Mouse (Mus musculus) thymus, postnatal 4 days (tissue): ENCODE data around the gene Prkaa2.
A peak's percentile ranks its signal among the peaks of the same experiment; 100 is the strongest.

ENCODE experiments used
- DNase-seq: peaks from one replicate; pipeline ENCODE4 v3.0.0; 2021

The Prkaa2 gene

DNA sequence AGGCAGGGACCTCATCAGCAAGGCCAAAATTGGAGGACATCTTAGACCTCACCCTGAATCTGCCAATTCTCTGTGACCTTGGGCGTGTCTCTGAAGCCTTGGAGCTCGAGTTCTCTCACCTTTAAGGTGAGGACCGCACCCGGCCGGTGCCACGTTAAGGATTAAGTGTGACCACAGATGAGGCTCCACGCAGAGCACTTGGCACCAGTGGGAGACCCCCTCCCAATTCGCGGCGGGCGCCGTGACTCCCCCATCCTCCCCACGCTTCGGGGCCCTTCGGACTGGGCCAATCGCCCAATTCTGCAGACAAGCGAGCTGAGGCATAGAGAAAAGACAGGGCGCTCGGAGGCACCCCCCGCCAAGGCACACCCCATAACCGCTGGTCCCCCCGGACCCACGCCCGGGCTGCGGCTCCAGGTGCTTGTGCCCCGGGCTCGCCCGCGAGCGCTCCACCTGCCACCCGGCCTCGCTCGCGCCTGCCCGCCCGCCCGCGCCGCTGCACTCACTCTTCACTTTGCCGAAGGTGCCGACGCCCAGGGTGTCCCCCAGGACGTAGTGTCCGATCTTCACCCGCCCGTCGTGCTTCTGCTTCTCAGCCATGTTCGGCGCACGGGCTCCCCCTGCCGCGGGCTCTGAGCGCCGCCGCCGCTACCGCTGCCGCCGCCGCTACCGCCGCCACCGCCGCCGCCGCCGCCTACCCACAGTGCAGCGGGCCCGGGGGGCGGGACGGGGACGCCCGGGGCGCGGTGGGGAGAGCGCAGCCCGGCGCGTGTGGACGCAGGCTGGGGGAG lies at the start of gene Prkaa2:
Prkaa2 (minus strand) TSS at position 692 of the 791 bp plus-strand sequence.
- peak; percentile 82 for DNase-seq

DNA sequence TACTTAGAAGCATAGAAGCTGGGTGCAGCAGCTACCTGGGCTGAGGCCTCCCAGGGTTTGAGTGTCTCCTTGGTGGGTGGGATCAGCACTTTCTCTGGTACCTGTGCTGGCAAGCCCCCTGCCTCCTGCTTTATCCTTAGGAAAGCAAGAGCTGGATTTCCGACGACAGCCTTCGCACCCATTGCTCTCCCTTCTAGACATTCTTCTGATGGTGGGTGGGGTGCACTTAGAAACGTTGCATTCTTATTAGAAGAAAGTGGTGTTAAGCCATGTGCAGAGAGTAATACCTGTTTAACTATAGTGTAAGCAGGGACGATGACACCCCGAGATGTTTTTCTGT lies 49.8 kb upstream of the Prkaa2 start:
- DNase-seq, result no peak

DNA sequence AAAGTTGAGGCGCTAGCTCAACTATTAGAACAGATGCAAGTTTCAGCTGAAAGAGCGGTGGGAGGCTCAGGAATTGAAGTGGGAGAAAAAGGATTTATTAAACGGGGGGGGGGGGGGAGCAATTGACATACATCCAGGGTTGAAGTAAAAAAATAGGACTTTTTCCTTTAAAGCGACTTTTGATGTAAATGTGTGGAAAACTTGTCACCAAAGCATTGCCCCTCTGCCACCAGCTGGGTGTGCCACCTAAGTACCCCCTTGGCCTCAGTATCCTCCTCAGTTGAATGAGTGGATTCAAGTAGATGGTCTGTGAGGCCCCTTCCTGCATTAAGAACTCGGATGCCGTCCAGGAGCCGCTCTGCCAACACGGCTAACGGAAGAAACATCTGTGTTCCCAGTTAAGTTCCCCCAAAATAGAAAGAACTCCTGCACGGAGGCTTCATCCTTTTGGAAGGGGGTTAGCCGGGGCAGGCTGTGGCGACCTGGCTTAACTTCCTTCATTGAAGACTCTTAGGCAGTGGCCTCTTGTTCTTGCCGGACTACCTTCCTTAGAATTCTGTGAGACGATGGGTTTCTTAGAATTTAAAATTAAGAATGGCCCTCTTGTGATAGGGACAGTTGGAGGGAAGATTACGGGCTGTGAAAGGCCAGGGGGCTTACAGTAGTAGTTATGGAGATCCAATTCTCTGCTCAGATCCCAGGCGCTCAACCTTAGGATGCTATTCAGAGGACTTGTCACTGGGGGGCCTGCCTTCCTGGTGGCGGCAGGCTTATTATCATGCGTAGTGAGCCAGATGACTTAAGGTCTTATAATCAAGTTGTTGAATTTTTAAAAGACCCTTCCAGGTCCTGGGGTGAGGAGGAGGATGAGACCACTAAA lies 49.2 kb upstream of the Prkaa2 start:
- peak; percentile 15 for DNase-seq

DNA sequence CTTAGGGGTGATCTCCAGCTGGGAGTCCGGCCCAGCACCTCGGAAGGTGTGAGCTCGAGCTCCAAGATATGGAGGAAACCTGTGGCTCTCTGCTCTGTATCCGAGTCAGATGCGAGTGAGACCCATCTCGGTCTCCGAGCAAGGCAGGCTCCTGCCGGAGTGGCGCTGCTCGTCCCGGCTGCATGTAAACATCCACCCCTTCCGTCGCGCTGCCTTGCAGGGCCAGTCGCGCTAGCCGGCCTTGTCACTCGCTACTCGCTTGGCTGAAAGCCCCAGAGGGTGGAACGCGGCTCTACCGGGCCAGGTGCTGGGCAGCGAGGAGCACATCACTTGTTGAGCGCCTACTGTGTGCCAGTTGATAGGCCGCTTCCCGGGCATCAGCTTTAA lies 48.5 kb upstream of the Prkaa2 start:
- peak; percentile 77 for DNase-seq

DNA sequence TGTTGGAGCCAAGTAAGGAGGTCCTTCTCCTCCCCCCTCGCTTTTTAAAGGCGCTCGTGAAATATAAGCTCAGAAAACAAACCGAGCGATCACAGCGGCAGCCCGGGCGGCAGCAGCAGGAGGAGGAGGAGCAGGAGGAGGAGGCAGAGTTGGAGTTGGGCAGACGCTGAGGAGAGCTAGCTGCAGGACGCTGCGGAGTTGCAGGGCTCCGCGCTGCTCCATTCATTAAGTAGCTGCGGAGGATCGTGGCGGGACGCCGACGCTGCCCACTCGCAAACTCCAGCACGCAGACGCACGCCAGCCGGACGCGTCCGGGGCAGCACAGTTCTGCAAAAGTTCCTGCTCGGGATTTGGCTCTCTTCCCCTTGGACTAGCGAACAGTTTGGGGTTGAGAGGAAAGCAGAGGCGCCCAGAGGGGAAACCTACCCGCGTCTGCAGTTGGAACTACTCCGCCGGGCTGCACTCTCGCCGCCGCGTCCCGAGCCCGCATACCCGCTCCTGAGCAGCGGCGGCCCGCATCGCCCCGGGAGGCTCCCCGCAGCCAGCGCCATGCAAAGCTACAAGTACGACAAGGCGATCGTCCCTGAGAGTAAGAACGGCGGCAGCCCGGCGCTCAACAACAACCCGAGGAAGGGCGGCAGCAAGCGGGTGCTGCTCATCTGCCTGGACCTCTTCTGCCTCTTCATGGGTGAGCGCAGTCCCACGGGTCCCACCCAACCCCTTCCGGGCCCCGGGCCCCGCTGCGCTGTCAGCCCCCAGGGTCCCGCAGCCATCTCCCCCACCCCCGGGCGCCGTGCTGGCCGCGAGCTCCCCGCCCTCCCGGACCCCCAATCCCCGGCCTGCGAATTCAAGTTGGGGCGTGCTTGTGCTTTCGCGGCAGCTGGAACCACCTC lies 47.8 kb upstream of the Prkaa2 start, which contains the start of gene Plpp3:
Plpp3 (plus strand) TSS at position 72 of the 893 bp plus-strand sequence.
- peak; percentile 58 for DNase-seq

DNA sequence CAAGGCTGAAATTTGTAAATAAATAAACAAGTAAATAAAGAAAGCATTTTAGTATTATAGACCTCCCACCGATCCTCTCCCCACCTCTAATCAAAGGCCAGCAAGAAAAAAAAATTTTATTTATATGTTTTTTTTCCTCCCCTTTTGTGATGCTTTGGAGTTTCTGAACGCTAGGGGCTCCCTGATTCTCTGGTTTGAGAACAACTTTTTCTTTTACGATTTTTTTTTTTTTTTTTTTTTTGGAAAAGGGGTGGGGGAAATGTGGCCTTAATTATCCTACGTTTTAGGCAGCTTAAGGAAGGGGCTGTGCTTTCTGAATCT lies 47.2 kb upstream of the Prkaa2 start:
- no peak for DNase-seq

DNA sequence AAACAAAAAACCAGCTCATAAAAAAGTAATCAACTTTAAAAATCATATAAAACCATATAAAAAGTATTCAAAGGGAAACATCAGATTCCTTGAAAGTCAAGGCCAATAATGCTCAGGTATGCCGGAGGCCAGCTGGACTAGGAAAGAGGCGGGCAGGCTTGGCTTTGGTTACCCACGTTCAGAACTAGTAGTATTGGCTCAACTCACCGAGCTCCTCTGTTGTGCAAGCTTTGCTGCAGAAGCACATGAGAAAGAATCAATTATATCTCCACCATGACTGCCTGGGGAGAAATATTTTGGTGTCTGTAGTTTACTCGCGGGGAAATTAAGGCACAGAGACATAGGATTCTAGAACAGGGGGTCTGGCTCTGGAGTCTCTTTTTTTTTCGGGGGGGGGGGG lies 46.6 kb upstream of the Prkaa2 start:
- DNase-seq, result no peak

DNA sequence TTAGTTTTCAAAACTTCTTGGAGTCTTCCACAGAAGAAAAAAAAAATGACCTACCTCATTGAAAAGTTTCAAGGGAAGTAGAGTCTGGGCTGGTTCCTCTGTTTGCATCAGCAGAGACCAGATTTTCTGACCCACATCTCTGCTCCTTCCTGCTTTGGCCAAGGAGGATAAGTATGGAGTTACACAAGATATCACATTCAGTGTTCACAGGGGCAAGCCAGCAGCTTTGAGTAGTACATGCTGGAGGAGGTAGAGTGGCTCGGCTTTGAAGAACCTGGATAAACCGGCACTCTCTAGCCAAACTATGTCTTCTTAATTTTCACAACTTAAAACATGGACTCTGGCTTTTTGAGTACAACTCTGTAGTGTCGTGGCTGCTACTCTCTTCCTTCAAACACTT lies 43.5 kb upstream of the Prkaa2 start:
- DNase-seq, result no peak

DNA sequence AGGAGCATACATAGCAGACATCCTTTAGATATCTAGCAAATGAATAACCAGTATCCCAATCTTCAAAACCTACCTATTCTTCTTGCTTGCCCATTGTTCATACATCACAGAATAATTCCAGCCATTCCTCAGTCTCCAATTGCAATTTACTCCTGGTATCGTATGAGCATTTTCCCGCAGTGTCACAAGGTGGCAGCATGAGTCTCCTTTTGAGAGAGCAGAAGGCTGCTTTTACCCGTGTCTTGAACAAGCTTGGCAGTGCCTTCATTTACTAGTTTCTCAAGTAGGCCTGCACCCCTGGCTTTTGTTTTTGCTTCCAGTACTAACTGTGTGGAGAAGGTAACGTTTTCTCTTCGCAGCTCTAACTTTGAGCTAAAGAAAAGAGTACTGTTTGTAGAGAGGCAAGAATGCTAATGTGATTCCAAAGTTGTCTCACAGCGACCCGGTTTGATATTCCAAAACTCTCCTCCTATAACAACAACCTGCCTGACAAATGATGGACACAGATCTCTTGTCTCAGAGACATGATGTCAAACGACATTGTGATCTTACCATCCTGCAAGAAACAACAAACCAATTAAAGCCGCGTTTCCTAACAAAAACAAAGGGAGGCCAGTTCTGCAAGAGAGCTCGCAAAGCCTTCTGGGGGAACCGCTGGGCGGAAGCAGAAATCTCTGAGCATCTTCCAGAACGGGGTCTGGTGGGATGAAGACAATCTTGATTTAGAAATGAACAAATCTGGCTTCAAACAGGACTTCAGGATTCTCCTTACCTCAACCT lies 42.4 kb upstream of the Prkaa2 start:
- DNase-seq, result peak; percentile 68

DNA sequence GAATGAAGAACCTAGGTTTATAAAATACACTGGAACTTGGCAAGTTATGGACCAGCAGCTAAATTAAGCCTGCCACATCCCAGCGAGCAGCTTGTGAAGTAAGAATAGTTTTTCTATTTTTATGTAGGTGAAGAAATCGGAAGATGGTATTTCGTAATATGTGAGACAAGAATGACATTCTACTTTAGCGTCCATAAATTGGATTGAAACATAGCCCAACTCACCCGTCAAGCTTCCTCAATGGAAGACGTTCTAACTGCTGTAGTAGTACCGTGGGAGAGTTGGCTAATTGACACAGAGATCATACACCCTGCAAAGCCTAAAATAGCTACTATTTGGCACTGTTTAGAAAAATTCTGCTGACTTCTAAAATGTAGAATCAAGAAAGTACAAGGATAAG lies 39.8 kb upstream of the Prkaa2 start:
- DNase-seq, result no peak

DNA sequence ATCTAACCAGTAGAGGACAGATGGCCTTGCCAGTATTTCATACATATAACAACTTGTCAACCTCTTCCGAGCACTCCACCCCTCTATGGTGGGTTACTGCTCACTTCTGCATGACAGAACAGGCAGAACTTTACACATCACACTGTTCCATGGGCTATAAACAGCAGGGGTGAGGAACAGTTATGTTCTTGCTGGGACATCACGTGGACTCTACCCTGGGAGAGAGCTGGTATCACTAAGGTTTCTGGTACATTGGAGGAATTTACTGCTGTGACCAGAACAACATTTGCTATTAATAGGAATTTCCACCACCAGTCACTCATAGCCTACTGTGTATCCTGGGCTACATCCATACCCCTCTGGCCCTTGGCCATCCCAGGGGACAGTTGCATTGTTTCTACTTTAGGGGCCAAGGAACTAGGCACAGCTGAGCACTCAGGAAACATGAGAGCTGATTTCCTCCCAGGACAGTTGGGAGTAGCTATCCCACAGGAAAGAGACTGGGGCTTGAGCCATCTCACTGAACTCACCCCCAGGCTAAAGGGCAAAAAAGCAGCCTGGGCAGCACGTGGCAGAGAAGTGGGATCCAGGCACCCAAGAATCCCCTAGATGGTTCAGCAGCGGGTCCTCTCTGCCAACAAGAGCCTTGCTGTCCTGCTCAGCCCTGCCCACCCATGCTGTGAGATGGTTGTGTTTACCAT lies 23.8 kb upstream of the Prkaa2 start:
- no peak for DNase-seq

DNA sequence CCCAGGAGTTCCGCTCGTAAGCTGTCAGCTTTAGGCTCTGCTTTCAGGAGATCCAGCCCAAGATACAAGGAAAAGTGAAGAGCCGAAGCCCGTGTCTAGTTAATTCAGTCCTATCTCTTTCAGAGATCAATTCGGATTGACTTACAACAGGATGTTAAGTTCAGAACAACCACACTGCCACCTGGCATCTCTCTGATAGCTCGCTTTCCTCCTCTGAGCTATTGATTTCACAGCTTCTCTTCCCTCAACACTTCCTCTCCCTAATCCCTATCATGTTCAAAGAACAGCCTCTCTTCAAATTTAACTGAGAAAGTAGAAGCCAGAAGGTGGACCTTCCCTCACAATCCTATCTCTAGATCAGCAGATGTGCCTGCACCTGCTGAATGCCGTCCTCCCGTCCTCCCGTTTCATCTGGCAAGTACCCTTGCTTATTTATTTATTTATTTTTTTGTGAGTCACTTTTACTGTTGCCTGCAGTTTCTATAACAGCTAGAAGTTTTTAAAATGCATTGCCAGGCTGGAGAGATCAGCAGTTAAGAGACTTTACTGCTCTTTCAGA lies 22.1 kb upstream of the Prkaa2 start:
- DNase-seq, result peak; percentile 30

DNA sequence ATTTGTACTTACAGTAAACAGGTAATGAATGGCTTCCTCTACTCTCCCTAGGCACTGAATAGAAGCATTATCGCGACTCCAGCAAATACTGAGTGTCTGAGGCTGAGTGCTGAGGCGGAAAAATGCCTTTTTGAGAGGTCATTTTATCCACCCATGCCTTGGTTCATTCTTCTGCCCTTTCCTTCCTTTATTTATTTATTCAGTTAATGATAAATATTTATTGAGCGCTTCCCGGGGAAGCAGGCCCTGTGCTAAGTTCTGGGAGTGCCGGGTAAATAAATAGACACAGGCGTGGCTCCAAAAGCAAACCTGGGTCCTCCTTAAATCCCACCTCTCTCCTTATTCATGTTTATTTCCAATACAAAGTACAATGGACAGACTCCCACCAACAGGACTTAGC lies 19.5 kb upstream of the Prkaa2 start:
- DNase-seq, result no peak

DNA sequence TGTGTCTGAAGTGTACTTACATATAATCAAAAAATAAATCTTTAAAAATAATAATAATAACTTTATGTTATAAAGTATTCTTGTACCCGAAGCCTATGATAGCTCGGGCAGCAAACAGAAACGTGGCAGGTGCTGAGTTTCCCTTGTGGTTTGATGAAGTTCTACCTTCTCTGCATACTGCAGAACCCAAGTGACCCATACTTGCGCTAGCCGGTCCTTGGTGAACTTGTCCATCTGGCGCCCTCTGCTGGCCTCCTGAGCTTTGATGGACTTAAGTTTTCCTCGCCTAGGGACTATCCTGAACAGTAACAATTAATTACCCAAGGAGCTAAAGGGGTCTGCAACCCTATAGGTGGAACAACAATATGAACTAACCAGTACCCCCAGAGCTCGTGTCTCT lies 12.7 kb upstream of the Prkaa2 start:
- DNase-seq, result peak; percentile 69

DNA sequence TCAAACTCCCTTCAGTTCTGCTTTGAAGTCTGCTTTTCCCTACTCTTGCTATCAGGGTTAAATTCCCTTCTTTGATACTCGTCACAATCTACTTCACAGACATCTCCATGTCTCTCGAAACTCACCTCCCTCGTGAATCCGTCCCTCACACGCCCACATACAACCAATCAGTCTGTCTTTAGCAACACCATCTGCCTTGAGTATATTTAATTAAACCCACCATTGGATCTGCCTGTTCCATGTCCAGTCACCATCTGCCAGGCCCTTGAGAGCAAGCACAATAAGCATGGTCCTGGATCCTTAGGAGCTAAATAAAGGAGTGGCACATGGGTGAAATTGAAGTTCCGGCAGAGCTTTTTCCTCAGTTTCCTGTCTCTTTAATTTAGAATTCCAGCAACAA lies 11.4 kb upstream of the Prkaa2 start:
- no peak for DNase-seq

DNA sequence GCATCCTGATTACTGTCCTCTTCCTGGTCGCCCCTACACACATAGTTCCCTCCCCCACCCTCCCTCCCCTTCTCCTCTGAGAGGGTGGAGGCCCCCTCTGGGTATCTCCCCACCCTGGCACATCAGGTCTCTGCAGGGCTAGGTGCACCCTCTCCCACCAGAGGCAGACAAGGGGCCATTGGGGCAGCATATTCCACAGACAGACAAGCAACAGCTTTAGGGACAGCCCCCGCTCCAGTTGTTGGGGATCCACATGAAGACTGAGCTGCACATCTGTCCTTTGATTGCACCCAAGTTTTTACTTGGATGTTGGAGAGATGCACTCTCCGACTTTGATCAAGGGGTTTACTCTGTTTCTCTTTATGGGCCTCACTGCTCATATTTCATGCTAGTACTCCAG lies 3.8 kb upstream of the Prkaa2 start:
- DNase-seq, result no peak

DNA sequence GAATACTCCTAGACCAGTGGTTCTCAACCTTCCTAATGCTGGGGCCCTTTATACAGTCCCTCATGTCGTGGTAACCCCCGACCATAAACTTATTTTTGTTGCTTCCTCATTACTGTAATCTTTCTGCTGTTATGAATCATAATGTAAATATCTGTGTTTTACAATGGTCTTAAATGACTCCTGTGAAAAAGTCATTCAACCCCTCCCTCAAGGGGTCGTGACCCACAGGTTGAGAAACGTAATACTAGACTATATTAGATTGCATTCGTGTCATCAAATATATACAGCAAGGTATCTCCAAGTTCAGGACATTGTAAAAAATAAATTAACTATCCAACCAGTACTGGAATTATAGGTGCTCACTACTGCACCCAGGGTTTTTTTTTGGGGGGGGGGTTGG lies 3.4 kb upstream of the Prkaa2 start:
- no peak for DNase-seq

DNA sequence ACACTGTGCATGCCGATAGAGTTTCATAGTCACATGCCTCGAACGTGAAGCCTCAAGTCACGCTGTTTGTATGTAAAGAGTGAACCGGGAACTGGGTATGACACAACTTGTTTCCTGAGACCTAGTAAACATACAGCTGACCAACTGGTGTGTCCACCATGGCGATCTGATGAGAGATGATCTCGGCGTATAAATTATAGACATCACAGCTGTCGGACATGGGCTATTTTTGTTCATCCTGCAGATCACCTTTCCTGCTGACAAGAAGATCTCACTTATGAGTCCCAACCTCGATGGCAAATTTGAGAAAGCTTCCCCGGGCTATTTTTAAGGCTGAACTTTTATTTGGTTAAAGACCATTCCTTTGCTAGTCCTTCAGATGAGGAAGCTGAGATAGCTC lies 2.1 kb upstream of the Prkaa2 start:
- no peak for DNase-seq

DNA sequence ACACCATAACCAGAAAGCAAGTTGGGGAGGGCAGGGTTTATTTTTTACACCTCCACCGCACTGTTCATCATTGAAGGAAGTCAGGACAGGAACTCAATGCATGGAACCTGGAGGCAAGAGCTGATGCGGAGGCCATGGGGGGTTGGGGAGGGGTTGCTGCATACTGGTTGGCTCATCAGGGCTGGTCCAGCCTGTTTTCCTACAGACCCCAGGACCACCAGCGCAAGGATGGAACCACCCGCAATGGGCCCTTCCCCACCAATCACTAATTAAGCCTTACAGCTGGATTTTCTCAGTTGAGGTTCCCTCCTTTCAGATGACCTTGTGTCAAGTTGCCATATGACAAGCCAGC lies 970 bp upstream of the Prkaa2 start:
- DNase-seq, result no peak

DNA sequence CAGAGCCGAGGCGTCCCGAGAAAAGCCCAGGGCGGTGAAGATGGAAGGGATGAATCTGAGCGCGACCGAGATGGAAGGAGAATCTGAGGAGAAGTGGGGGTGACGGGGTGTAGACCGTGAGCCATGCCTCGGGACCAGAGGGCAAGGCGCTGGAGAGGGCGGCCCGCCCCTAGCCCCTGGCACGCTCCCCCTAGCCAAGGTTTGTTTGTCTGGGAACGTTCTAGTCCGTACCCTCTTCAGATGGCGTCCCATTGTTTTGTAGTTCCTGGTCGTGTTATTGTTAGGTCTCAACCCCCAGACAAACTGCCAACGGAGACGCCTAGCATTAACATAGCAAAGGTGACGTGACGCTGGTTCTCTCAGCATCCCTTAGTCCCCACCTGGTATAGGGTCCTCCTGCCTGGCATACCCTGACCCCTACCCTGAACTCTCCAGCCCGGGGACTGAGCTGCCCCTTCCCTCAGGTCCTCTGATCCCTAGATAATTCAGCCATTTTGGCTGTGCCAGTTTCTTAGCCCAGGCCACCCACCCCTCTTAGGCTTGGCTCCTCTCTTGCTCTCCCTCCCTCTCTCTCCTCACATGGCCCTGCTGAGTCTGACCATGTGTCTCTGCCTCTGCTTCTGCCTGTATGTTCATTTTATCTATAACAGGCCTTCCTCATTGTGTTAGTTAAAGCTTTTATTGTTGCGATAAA lies 447 bp upstream of the Prkaa2 start:
- no peak for DNase-seq

DNA sequence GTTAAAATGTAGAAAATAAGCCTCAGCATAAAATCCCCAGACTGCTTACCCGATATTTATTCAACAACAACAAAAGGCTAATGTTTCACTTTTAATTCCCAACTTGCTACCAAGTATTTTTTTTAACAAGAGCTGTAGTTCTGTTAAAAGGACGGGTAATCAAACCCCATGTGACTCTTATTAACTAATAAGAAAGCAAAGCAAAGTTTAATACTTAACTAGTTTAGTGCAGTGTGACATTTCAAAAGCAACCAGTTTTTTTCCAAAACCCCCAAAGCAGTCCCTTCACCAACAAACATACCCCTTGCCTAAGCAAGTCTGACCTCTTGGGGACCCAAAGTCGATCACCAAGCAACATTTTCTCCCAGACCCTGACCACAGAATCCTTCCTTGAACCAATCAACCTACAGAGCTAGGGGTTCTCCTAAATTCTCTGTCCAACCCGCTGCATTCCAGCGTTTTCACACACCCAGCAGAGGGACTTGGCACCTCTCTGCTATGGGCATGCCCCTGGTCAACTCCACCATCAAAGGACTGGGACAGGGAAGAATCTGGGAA lies 970 bp downstream of the Prkaa2 start:
- DNase-seq, result no peak
